Mouse (Mus musculus): Measurements from ENCODE around the gene Nrsn1.

DNA sequence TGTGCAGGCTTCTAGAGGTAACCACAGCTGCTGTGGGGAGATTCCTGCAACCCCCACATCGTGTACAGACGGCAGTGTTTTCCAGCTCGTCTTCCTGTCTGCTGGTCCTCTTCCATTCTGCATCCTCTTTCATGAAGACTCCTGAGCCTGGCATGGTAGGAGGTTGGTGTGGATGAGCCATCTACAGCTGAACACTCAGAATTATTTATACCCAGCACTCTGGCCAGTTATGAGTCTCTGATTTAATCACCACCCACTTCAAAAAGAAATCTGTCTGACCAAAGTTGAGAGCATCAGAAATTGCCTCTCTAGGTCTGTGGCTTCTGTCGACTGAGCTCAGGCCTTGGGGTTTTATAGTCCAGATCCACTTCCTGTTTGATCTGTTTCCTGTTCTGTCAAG, 1.9 kb upstream of the Nrsn1 start:
- TF ChIP-seq FLI1 (IDR thresholded peaks at IDR 0.05; ENCODE audit: low read length) (no peak), GATA1 (IDR thresholded peaks at IDR 0.05; ENCODE audit: borderline replicate concordance, low read length) (no peak)
